Mouse (Mus musculus) A20 (cell line): ENCODE results near the gene Glce.

Experiments
- DNase-seq: peaks from one replicate; pipeline ENCODE4 v3.0.0-alpha.2; 2011; ENCODE audit warnings: low read depth, low spot score

Glce gene

GRCm38 (mm10) chr9:62123496-62123895, 1.0 kb upstream of the Glce start:
- DNase-seq = no peak

GRCm38 (mm10) chr9:62121551-62122447, 656 bp downstream of the Glce start:
- DNase-seq = peak; percentile 82

- no peak for DNase-seq
Observed at GRCm38 (mm10) chr9:62118754-62119153, 3.7 kb downstream of the Glce start.

GRCm38 (mm10) chr9:62115826-62116225, 6.6 kb downstream of the Glce start:
- DNase-seq = no peak

- DNase-seq = no peak
Observed at GRCm38 (mm10) chr9:62096603-62097002, 25.9 kb downstream of the Glce start.

GRCm38 (mm10) chr9:62091604-62092003, 30.9 kb downstream of the Glce start:
- no peak for DNase-seq

GRCm38 (mm10) chr9:62085548-62085947, 36.9 kb downstream of the Glce start:
- DNase-seq = no peak

- DNase-seq = no peak
Observed at GRCm38 (mm10) chr9:62084896-62085295, 37.6 kb downstream of the Glce start.

- DNase-seq = no peak
Observed at GRCm38 (mm10) chr9:62082986-62083385, 39.5 kb downstream of the Glce start.

- DNase-seq = no peak
Observed at GRCm38 (mm10) chr9:62081542-62081941, 40.9 kb downstream of the Glce start.

- peak; percentile 20 for DNase-seq
Observed at GRCm38 (mm10) chr9:62080028-62080760, 42.3 kb downstream of the Glce start.

GRCm38 (mm10) chr9:62062234-62062633, 60.2 kb downstream of the Glce start:
- no peak for DNase-seq

- DNase-seq = no peak
Observed at GRCm38 (mm10) chr9:62060431-62060830, 62.0 kb downstream of the Glce start.

GRCm38 (mm10) chr9:62059941-62060340, 62.5 kb downstream of the Glce start:
- DNase-seq = no peak

- peak; percentile 77 for DNase-seq
Observed at GRCm38 (mm10) chr9:62057881-62058506, 64.5 kb downstream of the Glce start.

- no peak for DNase-seq
Observed at GRCm38 (mm10) chr9:62056206-62056605, 66.2 kb downstream of the Glce start.

- DNase-seq = peak; percentile 31
Observed at GRCm38 (mm10) chr9:62050801-62051200, 71.7 kb downstream of the Glce start.

- no peak for DNase-seq
Observed at GRCm38 (mm10) chr9:62049166-62049565, 73.3 kb downstream of the Glce start.

GRCm38 (mm10) chr9:62042167-62042566, 80.3 kb downstream of the Glce start:
- DNase-seq = no peak

- peak; percentile 77 for DNase-seq
Observed at GRCm38 (mm10) chr9:62040008-62040608, 82.3 kb downstream of the Glce start.

- no peak for DNase-seq
Observed at GRCm38 (mm10) chr9:62035806-62036205, 86.6 kb downstream of the Glce start.

GRCm38 (mm10) chr9:62032206-62032605, 90.2 kb downstream of the Glce start:
- no peak for DNase-seq
